In genomic region chr4:52301653-52302052, GRCm38 (mm10) we compare ENCODE assay signal across 15 mouse cellular contexts.
DNase-seq lines count a peak whose midpoint lies in the region; ATAC-seq and TF ChIP-seq lines count a peak whose summit lies in the region.
"Had no signal": no experiment of that assay in that cellular context is flagged by ENCODE, and none has a peak within 500 bp of the region (broad histone marks: within the 10 kb centered on the region; RNA-seq: fewer than 3 reads in every experiment).

No protein-coding gene starts in this region.

- H3K36me3 ChIP-seq in forebrain, embryonic 12.5 days (replicated peaks): no peaks in the 10 kb centered on the region
- no peaks in the 10 kb centered on the region for H3K36me3 ChIP-seq in forebrain, embryonic 16.5 days (ENCODE audit: control insufficient read depth, insufficient read depth)
- no peaks in the 10 kb centered on the region for H3K36me3 ChIP-seq in heart, embryonic 10.5 days
- H3K36me3 ChIP-seq: embryonic facial prominence, embryonic 15.5 days; limb, embryonic 15.5 days had no signal

- no peak overlapping the region for H3K27ac ChIP-seq in forebrain, embryonic 12.5 days
- no peak overlapping the region for H3K27ac ChIP-seq in forebrain, embryonic 16.5 days (ENCODE audit: low read length)
- H3K27ac ChIP-seq in cortical plate, adult 2 months (ENCODE audit: insufficient read depth, low read length): no peak overlapping the region
- H3K27ac ChIP-seq in heart, embryonic 10.5 days: no peak overlapping the region
- H3K27ac ChIP-seq: embryonic facial prominence, embryonic 15.5 days; limb, embryonic 15.5 days had no signal

- H3K4me1 ChIP-seq in forebrain, embryonic 12.5 days: no peaks in the 10 kb centered on the region
- no peaks in the 10 kb centered on the region for H3K4me1 ChIP-seq in forebrain, embryonic 16.5 days (replicated peaks; ENCODE audit: control insufficient read depth, insufficient read depth, low read length)
- no peaks in the 10 kb centered on the region for H3K4me1 ChIP-seq in cortical plate, adult 2 months (ENCODE audit: control insufficient read depth, insufficient read depth, low read length)
- no peaks in the 10 kb centered on the region for H3K4me1 ChIP-seq in heart, embryonic 10.5 days
- H3K4me1 ChIP-seq: embryonic facial prominence, embryonic 15.5 days; limb, embryonic 15.5 days; megakaryocyte, embryonic 14.5 days had no signal

- no peak overlapping the region for H3K4me2 ChIP-seq in forebrain, embryonic 12.5 days
- H3K4me2 ChIP-seq in forebrain, embryonic 16.5 days (ENCODE audit: low read length): no peak overlapping the region
- H3K4me2 ChIP-seq: embryonic facial prominence, embryonic 15.5 days; limb, embryonic 15.5 days had no signal

- peak; percentile 46; the same call in 1 of the 2 replicates for ATAC-seq in forebrain, embryonic 12.5 days (ENCODE audit: low FRiP score)
- ATAC-seq in forebrain, embryonic 16.5 days: no peak

- no peaks in the 10 kb centered on the region for H3K27me3 ChIP-seq in forebrain, embryonic 12.5 days
- H3K27me3 ChIP-seq in forebrain, embryonic 16.5 days (replicated peaks; ENCODE audit: control insufficient read depth, insufficient read depth, low read length): no peaks in the 10 kb centered on the region
- no peaks in the 10 kb centered on the region for H3K27me3 ChIP-seq in heart, embryonic 10.5 days (ENCODE audit: insufficient read depth, poor library complexity, severe bottlenecking)
- H3K27me3 ChIP-seq: embryonic facial prominence, embryonic 15.5 days; limb, embryonic 15.5 days; megakaryocyte, embryonic 14.5 days had no signal

- 76% methylated on average over 2 of the region's 2 CpGs for WGBS in forebrain, embryonic 12.5 days
- WGBS in forebrain, embryonic 16.5 days: 65% methylated on average over 2 of the region's 2 CpGs
- whole genome bisulfite sequencing in heart, embryonic 10.5 days: 77% methylated on average over 2 of the region's 2 CpGs

- H3K9ac ChIP-seq in forebrain, embryonic 12.5 days: no peak overlapping the region
- no peak overlapping the region for H3K9ac ChIP-seq in forebrain, embryonic 16.5 days (replicated peaks; ENCODE audit: low read depth, low read length)
- H3K9ac ChIP-seq: embryonic facial prominence, embryonic 15.5 days; limb, embryonic 15.5 days had no signal

- DNase-seq in layer of hippocampus, adult 11-12 months (ENCODE audit: low spot score): peak; percentile 10
- DNase-seq in layer of hippocampus, adult 9-10 months (ENCODE audit: low spot score): no peak
- peak; percentile 3 for DNase-seq in ES-CJ7 (ENCODE audit: low read depth, low spot score)
- no peak for DNase-seq in heart, embryonic 10.5 days (ENCODE audit: low spot score)
- no peak for DNase-seq in right cerebral cortex, adult 18-20 months
- DNase-seq: cerebellum, adult 9-10 months; kidney, postnatal 25 days; right cerebral cortex, postnatal 14 days; thymus, adult 18-20 months had no signal

- no peak for TF ChIP-seq POLR2A in cortical plate, adult 2 months (IDR thresholded peaks at IDR 0.05; ENCODE audit: extremely low read depth, insufficient read depth, low read length)

- H3K9me3 ChIP-seq in forebrain, embryonic 12.5 days: no peaks in the 10 kb centered on the region
- no peaks in the 10 kb centered on the region for H3K9me3 ChIP-seq in forebrain, embryonic 16.5 days (ENCODE audit: control insufficient read depth, low read length)
- H3K9me3 ChIP-seq in heart, embryonic 10.5 days: no peaks in the 10 kb centered on the region
- H3K9me3 ChIP-seq: embryonic facial prominence, embryonic 15.5 days; limb, embryonic 15.5 days; megakaryocyte, embryonic 14.5 days had no signal

- H3K4me3 ChIP-seq in forebrain, embryonic 12.5 days (replicated peaks): no peak overlapping the region
- H3K4me3 ChIP-seq in forebrain, embryonic 16.5 days (replicated peaks; ENCODE audit: low read length): no peak overlapping the region
- no peak overlapping the region for H3K4me3 ChIP-seq in cortical plate, adult 2 months (ENCODE audit: insufficient read depth, low read length)
- H3K4me3 ChIP-seq in heart, embryonic 10.5 days: no peak overlapping the region
- H3K4me3 ChIP-seq: embryonic facial prominence, embryonic 15.5 days; limb, embryonic 15.5 days; megakaryocyte, embryonic 14.5 days had no signal

- TF ChIP-seq CTCF in cortical plate, adult 2 months (IDR thresholded peaks at IDR 0.05; ENCODE audit: extremely low read depth, insufficient read depth, low read length): 0 out of 2 replicates have a peak, but pooled peaks have one; percentile 13

Comparison
In these comparisons a context has a peak if more than half of its experiments do, and no peak if none do; other contexts are left out.
1. DNase-seq: peak in layer of hippocampus, adult 11-12 months (single experiment) and ES-CJ7 (single experiment); none in layer of hippocampus, adult 9-10 months (single experiment), heart, embryonic 10.5 days (single experiment) and right cerebral cortex, adult 18-20 months (single experiment).